Mouse (Mus musculus) embryonic facial prominence, embryonic 11.5 days (tissue): ENCODE data around the gene Asrgl1. TPM values are rescaled to one million over a fixed set of nuclear protein-coding genes. Genes with fewer than 3 reads are reported as not detected.

Experiments used
- ATAC-seq: fragments of 200-750 bp; cut with Nextera tagmentation; replicated peaks from 2 replicates; pipeline ENCODE4 v1.8.0; 2017; ENCODE audit warnings: low read depth; ENCODE audit not compliant: insufficient number of reproducible peaks, low FRiP score, low TSS enrichment
- DNase-seq: peaks from one replicate; pipeline ENCODE4 v3.0.0-alpha.2; 2015; ENCODE audit warnings: low spot score
- H3K27ac ChIP-seq: fragments of 300-500 bp; sonication (generic); replicated peaks from 2 replicates; pipeline ENCODE4 v1.5.1; 2014; ENCODE audit warnings: mild to moderate bottlenecking, low read depth, low read length, control low read depth
- H3K27me3 ChIP-seq: fragments of 300-500 bp; sonication (generic); 2 replicates; pipeline ENCODE4 v1.6.1; 2014; ENCODE audit warnings: mild to moderate bottlenecking, low read length, moderate library complexity, mixed read lengths; ENCODE audit not compliant: control insufficient read depth, insufficient read depth
- H3K36me3 ChIP-seq: fragments of 300-500 bp; sonication (generic); replicated peaks from 2 replicates; pipeline ENCODE4 v1.6.1; 2014; ENCODE audit warnings: low read depth, mild to moderate bottlenecking, low read length, moderate library complexity, mixed read lengths; ENCODE audit not compliant: control insufficient read depth, insufficient read depth
- H3K4me1 ChIP-seq: fragments of 300-500 bp; sonication (generic); 2 replicates; pipeline ENCODE4 v1.6.1; 2014; ENCODE audit warnings: low read length, mixed read lengths; ENCODE audit not compliant: control insufficient read depth, insufficient read depth
- H3K4me2 ChIP-seq: fragments of 300-500 bp; sonication (generic); 2 replicates; pipeline ENCODE4 v1.6.1; 2014; ENCODE audit warnings: low read depth, mild to moderate bottlenecking, control low read depth, low read length, moderate library complexity
- H3K4me3 ChIP-seq: fragments of 300-500 bp; sonication (generic); 2 replicates; pipeline ENCODE4 v1.5.1; 2014; ENCODE audit warnings: low read depth, low read length, control low read depth
- H3K9ac ChIP-seq: fragments of 300-500 bp; sonication (generic); replicated peaks from 2 replicates; pipeline ENCODE4 v1.6.1; 2014; ENCODE audit warnings: mild to moderate bottlenecking, control low read depth, low read length
- H3K9me3 ChIP-seq: fragments of 300-500 bp; sonication (generic); replicated peaks from 2 replicates; pipeline ENCODE4 v1.6.1; 2016; ENCODE audit warnings: mild to moderate bottlenecking, low read length, inconsistent platforms, mixed read lengths; ENCODE audit not compliant: control insufficient read depth
- WGBS: fragments of 180-500 bp; shearing (Covaris S2); extraction: QIAGEN DNeasy Blood & Tissue Kit; methylation state at CpG from one replicate; pipeline ENCODE4 v1.1.7; 2014; 5-methylcytosine and 5-hydroxymethylcytosine counted together
- polyA plus RNA-seq: library from polyadenylated mRNA; unstranded; fragments of >200 nt; fragmentation: Nextera tagmentation; extraction: Ambion mirVana; gene quantifications from 2 replicates; pipeline ENCODE4 v1.2.1, GENCODE M21; 2014

Asrgl1 gene
- polyA plus RNA-seq, 1 experiment from 2014 or later = 18.3 TPM

- WGBS = 71% methylated on average over 12 of the region's 12 CpGs
- DNase-seq (no peak), ATAC-seq (no peak)
- no peaks in the 10 kb centered on the region for H3K36me3 ChIP-seq
- no peaks in the 10 kb centered on the region for H3K4me1 ChIP-seq
- H3K27me3 ChIP-seq = no peaks in the 10 kb centered on the region
- H3K27ac ChIP-seq = no peak overlapping the region
- no peak overlapping the region for H3K4me3 ChIP-seq
- H3K9ac ChIP-seq = no peak overlapping the region
- H3K9me3 ChIP-seq = no peaks in the 10 kb centered on the region
- H3K4me2 ChIP-seq = no peak overlapping the region
Observed at GRCm38 (mm10) chr19:9073776-9074411, 61.5 kb downstream of the Asrgl1 start.

- H3K4me1 ChIP-seq = no peaks in the 10 kb centered on the region
- no peak overlapping the region for H3K27ac ChIP-seq
- no peak overlapping the region for H3K4me2 ChIP-seq
- 80% methylated on average over 2 of the region's 2 CpGs for WGBS
- H3K27me3 ChIP-seq = no peaks in the 10 kb centered on the region
- no peak overlapping the region for H3K4me3 ChIP-seq
- no peaks in the 10 kb centered on the region for H3K9me3 ChIP-seq
- H3K36me3 ChIP-seq = no peaks in the 10 kb centered on the region
- H3K9ac ChIP-seq = no peak overlapping the region
- ATAC-seq (no peak), DNase-seq (no peak)
Observed at GRCm38 (mm10) chr19:9072157-9072530, 63.3 kb downstream of the Asrgl1 start.

GRCm38 (mm10) chr19:9071456-9072156, 63.8 kb downstream of the Asrgl1 start:
- no peak for DNase-seq
- ATAC-seq = no peak
- Histone ChIP-seq H3K4me1 (no peaks in the 10 kb centered on the region), H3K4me3 (no peak overlapping the region), H3K27ac (no peak overlapping the region; the same call in 1 of the 2 replicates), H3K4me2 (no peak overlapping the region), H3K27me3 (no peaks in the 10 kb centered on the region), H3K9ac (no peak overlapping the region), H3K9me3 (no peaks in the 10 kb centered on the region), H3K36me3 (no peaks in the 10 kb centered on the region)
- 65% methylated on average over 7 of the region's 7 CpGs for WGBS

- Histone ChIP-seq H3K4me1 (no peaks in the 10 kb centered on the region), H3K9me3 (no peaks in the 10 kb centered on the region)
- 78% methylated on average over 2 of the region's 2 CpGs for WGBS
Observed at GRCm38 (mm10) chr19:9070316-9070715, 65.1 kb downstream of the Asrgl1 start.

GRCm38 (mm10) chr19:9069687-9070307, 65.6 kb downstream of the Asrgl1 start:
- H3K4me3 ChIP-seq = no peak overlapping the region
- no peaks in the 10 kb centered on the region for H3K27me3 ChIP-seq
- no peaks in the 10 kb centered on the region for H3K4me1 ChIP-seq
- H3K27ac ChIP-seq = no peak overlapping the region
- no peak for DNase-seq
- WGBS = 74% methylated on average over 8 of the region's 8 CpGs
- ATAC-seq = no peak
- no peaks in the 10 kb centered on the region for H3K9me3 ChIP-seq
- H3K4me2 ChIP-seq = no peak overlapping the region
- H3K9ac ChIP-seq = no peak overlapping the region
- H3K36me3 ChIP-seq = no peaks in the 10 kb centered on the region

More at GRCm38 (mm10) chr19:9070316-9070715, 65.1 kb downstream of the Asrgl1 start:
- H3K27me3 ChIP-seq = no peaks in the 10 kb centered on the region
- DNase-seq = no peak
- H3K27ac ChIP-seq = no peak overlapping the region
- no peak overlapping the region for H3K4me3 ChIP-seq
- H3K36me3 ChIP-seq = no peaks in the 10 kb centered on the region
- no peak overlapping the region for H3K9ac ChIP-seq
- H3K4me2 ChIP-seq = no peak overlapping the region
- ATAC-seq = no peak

DNA sequence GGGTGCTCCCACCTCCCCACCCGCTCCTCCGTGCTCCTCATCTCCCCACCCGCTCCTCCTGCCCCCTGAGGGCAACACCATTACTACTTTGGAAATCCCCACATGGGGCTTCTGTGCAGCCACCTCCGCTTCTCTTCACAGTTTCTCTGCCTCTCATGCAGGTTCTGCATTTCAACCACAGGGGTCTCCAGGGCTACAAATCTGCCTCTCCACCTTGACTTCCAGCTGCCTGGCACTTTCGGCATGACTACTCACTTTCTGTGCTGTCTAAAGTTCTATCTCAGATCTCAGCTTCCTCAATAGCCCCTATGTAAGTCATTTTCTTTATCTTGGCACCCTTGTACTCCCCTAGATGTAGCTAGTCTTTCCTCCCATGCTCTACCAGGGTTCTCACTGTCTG, 68.1 kb downstream of the Asrgl1 start:
- no peaks in the 10 kb centered on the region for H3K9me3 ChIP-seq
- H3K4me1 ChIP-seq = no peaks in the 10 kb centered on the region
- H3K9ac ChIP-seq = no peak overlapping the region
- no peak overlapping the region for H3K4me2 ChIP-seq
- no peaks in the 10 kb centered on the region for H3K27me3 ChIP-seq
- ATAC-seq (no peak), DNase-seq (no peak)
- no peak overlapping the region for H3K27ac ChIP-seq
- H3K4me3 ChIP-seq = no peak overlapping the region
- WGBS = 67% methylated on average over 5 of the region's 5 CpGs
- no peaks in the 10 kb centered on the region for H3K36me3 ChIP-seq

- 64% methylated on average over 9 of the region's 9 CpGs for whole genome bisulfite sequencing
- H3K27ac ChIP-seq = 0 out of 2 replicates have a peak overlapping the region, but pooled peaks have one; percentile 6
- H3K9me3 ChIP-seq = no peaks in the 10 kb centered on the region
- H3K36me3 ChIP-seq = no peaks in the 10 kb centered on the region
- no peak for ATAC-seq
- peak; percentile 66 for DNase-seq
- no peak overlapping the region for H3K9ac ChIP-seq
- H3K27me3 ChIP-seq = no peaks in the 10 kb centered on the region
- H3K4me1 ChIP-seq = no peaks in the 10 kb centered on the region
- H3K4me2 ChIP-seq = no peak overlapping the region
- H3K4me3 ChIP-seq = no peak overlapping the region
Observed at GRCm38 (mm10) chr19:9065621-9066561, 69.5 kb downstream of the Asrgl1 start.
